Mouse (Mus musculus) forebrain, postnatal 0 days (tissue): ENCODE results near the gene Myo5c. TPM values are rescaled to one million over a fixed set of nuclear protein-coding genes. Genes with fewer than 3 reads are reported as not detected.

Experiments used
- ATAC-seq: fragments of 200-750 bp; cut with Nextera tagmentation; 2 replicates; pipeline ENCODE4 v1.8.0; 2017; ENCODE audit warnings: mild to moderate bottlenecking, moderate library complexity
- DNase-seq: peaks from one replicate; pipeline ENCODE4 v3.0.0-alpha.2; 2015
- H3K27ac ChIP-seq: fragments of 300-500 bp; sonication (generic); 2 replicates; pipeline ENCODE4 v1.5.1; 2014; ENCODE audit warnings: low read depth, mild to moderate bottlenecking, antibody characterized with exemption, low read length, moderate library complexity, mixed read lengths
- H3K27me3 ChIP-seq: fragments of 300-500 bp; sonication (generic); 2 replicates; pipeline ENCODE4 v1.6.1; 2014; ENCODE audit warnings: mild to moderate bottlenecking, low read length, mixed read lengths; ENCODE audit not compliant: insufficient read depth
- H3K36me3 ChIP-seq: fragments of 300-500 bp; sonication (generic); 2 replicates; pipeline ENCODE4 v1.6.1; 2014; ENCODE audit warnings: mild to moderate bottlenecking, moderate library complexity; ENCODE audit not compliant: insufficient read depth
- H3K4me1 ChIP-seq: fragments of 300-500 bp; sonication (generic); 2 replicates; pipeline ENCODE4 v1.6.1; 2014; ENCODE audit warnings: antibody characterized with exemption; ENCODE audit not compliant: insufficient read depth
- H3K4me2 ChIP-seq: fragments of 300-500 bp; sonication (generic); 2 replicates; pipeline ENCODE4 v1.6.1; 2014; ENCODE audit warnings: low read depth, mild to moderate bottlenecking, moderate library complexity
- H3K4me3 ChIP-seq: fragments of 300-500 bp; sonication (generic); 2 replicates; pipeline ENCODE4 v1.5.1; 2014; ENCODE audit warnings: low read depth, low read length, mixed read lengths
- H3K9ac ChIP-seq: fragments of 300-500 bp; sonication (generic); 2 replicates; pipeline ENCODE4 v1.6.1; 2014; ENCODE audit warnings: mild to moderate bottlenecking
- H3K9me3 ChIP-seq: fragments of 300-500 bp; sonication (generic); 2 replicates; pipeline ENCODE4 v1.6.1; 2016; ENCODE audit warnings: low read length
- CTCF ChIP-seq: sonication (generic); IDR thresholded peaks from 2 replicates; pipeline ENCODE4 v1.5.1; 2016; ENCODE audit warnings: antibody characterized with exemption, control low read depth, low read depth
- WGBS: fragments of 180-500 bp; shearing (Covaris S2); extraction: QIAGEN DNeasy Blood & Tissue Kit; methylation state at CpG from one replicate; pipeline ENCODE4 v1.1.7; 2014; 5-methylcytosine and 5-hydroxymethylcytosine counted together
- polyA plus RNA-seq: library from polyadenylated mRNA; unstranded; fragments of >200 nt; fragmentation: Nextera tagmentation; extraction: Ambion mirVana; gene quantifications from 2 replicates; pipeline ENCODE4 v1.2.1, GENCODE M21; 2015
- total RNA-seq: library from RNA; depleted of rRNA; stranded (reverse); fragments of >200 nt; gene quantifications from 2 replicates; pipeline ENCODE4 v1.2.3, GENCODE M21; 2014

Myo5c gene
- total and polyA plus RNA-seq, 2 experiments from 2014 or later = 0.10 to 0.16 TPM

DNA sequence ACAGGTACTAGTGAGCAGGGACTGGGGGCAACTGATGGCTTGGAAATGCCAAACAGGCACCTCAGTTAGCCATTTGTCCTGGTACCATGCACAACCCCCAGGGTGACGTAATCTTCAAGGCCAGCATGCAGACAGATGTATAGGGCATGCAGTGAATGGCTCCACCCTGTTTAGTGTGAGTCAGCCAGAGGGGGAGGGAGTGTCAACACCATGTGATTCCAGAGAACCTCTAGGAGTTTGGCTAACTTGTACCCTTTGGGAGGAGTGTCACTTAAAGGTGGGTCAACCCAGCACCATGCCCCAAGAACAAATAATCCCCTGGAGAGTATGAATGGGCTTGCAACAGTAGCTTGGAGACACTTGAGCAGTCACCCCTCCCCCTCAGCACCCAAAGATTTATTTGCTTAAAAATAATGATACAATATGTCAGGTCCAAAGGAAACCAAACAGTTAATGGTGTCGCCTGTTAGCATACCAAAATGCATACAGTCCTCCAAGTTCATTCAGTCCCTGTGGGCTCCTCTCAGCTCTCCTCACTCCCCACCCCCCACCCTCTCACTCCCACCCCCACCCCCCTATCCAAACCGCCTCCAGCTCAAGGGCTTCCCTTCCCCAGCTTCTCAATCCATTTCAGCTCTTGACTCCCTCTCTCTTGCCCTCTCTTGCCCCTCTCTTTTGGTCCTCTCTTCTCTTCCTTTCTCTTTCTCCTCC is 32.3 kb downstream of the Myo5c start:
- 41% methylated on average over 3 of the region's 3 CpGs for WGBS
- H3K4me2 ChIP-seq = no peak overlapping the region
- TF ChIP-seq CTCF = no peak
- no peaks in the 10 kb centered on the region for H3K36me3 ChIP-seq
- H3K9ac ChIP-seq = no peak overlapping the region
- DNase-seq (no peak), ATAC-seq (no peak)
- no peak overlapping the region for H3K4me3 ChIP-seq
- H3K4me1 ChIP-seq = peaks cover 4% of the 10 kb centered on the region; the same call in 1 of the 2 replicates
- no peaks in the 10 kb centered on the region for H3K9me3 ChIP-seq
- no peaks in the 10 kb centered on the region for H3K27me3 ChIP-seq
- no peak overlapping the region for H3K27ac ChIP-seq

GRCm38 (mm10) chr9:75267147-75267546 is 35.3 kb downstream of the Myo5c start:
- Histone ChIP-seq H3K9ac (no peak overlapping the region), H3K4me2 (no peak overlapping the region), H3K4me3 (no peak overlapping the region), H3K27me3 (no peaks in the 10 kb centered on the region), H3K27ac (no peak overlapping the region), H3K36me3 (no peaks in the 10 kb centered on the region), H3K4me1 (no peaks in the 10 kb centered on the region), H3K9me3 (no peaks in the 10 kb centered on the region)
- TF ChIP-seq CTCF = no peak
- DNase-seq = no peak
- ATAC-seq = no peak
- WGBS = 75% methylated on average over 6 of the region's 6 CpGs

GRCm38 (mm10) chr9:75270382-75270781 is 38.6 kb downstream of the Myo5c start:
- no peak overlapping the region for H3K27ac ChIP-seq

DNA sequence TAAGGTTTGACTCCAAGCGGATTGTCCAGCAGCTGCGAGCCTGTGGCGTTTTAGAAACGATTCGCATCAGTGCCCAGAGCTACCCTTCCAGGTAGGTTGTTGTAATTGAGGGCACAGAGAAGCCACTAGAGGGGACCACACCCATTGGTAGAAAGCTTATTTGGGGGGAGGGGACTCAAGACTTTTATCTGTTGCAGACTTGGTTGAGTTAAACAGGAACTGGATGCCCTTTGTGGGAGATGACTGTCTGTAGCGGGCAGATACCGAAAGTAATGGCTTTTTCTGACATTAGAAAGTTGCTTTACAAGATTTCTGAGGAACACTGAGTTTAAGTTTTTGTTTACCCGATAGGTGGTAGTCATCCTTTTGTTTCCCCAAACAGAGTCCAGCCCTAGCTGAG is 39.7 kb downstream of the Myo5c start:
- WGBS = 92% methylated on average over 8 of the region's 8 CpGs
- TF ChIP-seq CTCF = no peak
- Histone ChIP-seq H3K4me1 (no peaks in the 10 kb centered on the region), H3K9ac (no peak overlapping the region), H3K27ac (no peak overlapping the region), H3K4me2 (no peak overlapping the region), H3K9me3 (no peaks in the 10 kb centered on the region), H3K4me3 (no peak overlapping the region), H3K36me3 (no peaks in the 10 kb centered on the region), H3K27me3 (no peaks in the 10 kb centered on the region)
- no peak for ATAC-seq
- DNase-seq = no peak

More at GRCm38 (mm10) chr9:75270382-75270781, 38.6 kb downstream of the Myo5c start:
- no peaks in the 10 kb centered on the region for H3K4me1 ChIP-seq
- no peak overlapping the region for H3K4me3 ChIP-seq
- 74% methylated on average over 6 of the region's 6 CpGs for WGBS
- H3K36me3 ChIP-seq = no peaks in the 10 kb centered on the region
- no peaks in the 10 kb centered on the region for H3K9me3 ChIP-seq
- H3K4me2 ChIP-seq = no peak overlapping the region
- no peak for TF ChIP-seq CTCF
- DNase-seq = no peak
- no peaks in the 10 kb centered on the region for H3K27me3 ChIP-seq
- H3K9ac ChIP-seq = no peak overlapping the region
- no peak for ATAC-seq

DNA sequence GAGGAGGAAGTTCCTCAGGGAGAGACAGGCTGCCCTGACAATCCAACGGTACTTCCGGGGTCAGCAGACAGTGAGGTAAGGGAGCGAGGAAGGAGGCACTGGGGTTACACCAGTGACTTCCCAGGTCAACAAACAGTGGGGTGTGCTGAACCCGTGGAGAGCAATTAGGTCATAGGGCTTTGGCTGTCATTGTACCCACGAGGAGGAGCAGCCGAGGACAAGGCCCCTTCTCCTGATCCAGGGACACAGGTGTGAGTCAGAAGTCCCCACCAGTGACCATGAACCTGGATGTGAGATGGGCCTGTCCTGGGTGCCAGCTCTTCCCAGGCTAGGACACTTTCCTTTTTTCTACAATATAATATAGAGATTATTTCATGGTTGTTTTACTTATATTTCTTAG is 41.8 kb downstream of the Myo5c start:
- Histone ChIP-seq H3K9ac (no peak overlapping the region), H3K9me3 (no peaks in the 10 kb centered on the region), H3K4me2 (no peak overlapping the region), H3K4me1 (no peaks in the 10 kb centered on the region), H3K4me3 (no peak overlapping the region), H3K27me3 (no peaks in the 10 kb centered on the region), H3K27ac (no peak overlapping the region), H3K36me3 (no peaks in the 10 kb centered on the region)
- 80% methylated on average over 6 of the region's 6 CpGs for WGBS
- DNase-seq (no peak), ATAC-seq (no peak)
- no peak for TF ChIP-seq CTCF

GRCm38 (mm10) chr9:75274486-75274885 is 42.7 kb downstream of the Myo5c start:
- WGBS = 97% methylated on average over 5 of the region's 5 CpGs
- no peak for DNase-seq
- Histone ChIP-seq H3K9ac (no peak overlapping the region), H3K27ac (no peak overlapping the region), H3K4me1 (no peaks in the 10 kb centered on the region), H3K27me3 (no peaks in the 10 kb centered on the region), H3K4me3 (no peak overlapping the region), H3K36me3 (no peaks in the 10 kb centered on the region), H3K9me3 (no peaks in the 10 kb centered on the region), H3K4me2 (no peak overlapping the region)
- no peak for TF ChIP-seq CTCF
- no peak for ATAC-seq

DNA sequence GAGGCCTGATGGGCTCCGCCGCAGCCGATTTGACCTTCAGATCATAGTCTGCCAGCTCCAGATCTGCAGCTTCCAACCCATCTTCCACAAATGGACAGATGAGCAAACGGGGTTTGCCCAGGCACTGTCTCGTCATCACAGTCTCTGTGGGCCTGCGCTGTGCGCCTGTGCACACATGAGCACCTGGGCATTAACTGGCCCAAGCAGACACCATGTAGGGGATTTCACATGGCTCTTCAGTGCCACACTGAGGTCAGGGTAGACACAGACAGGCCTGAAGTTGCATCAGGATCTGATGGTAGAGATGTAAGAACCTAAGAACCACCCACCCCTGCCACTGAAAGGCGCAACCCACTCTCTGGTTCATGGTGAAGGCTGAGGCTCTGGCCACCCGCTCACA is 43.2 kb downstream of the Myo5c start:
- H3K36me3 ChIP-seq = no peaks in the 10 kb centered on the region
- WGBS = 96% methylated on average over 9 of the region's 9 CpGs

More for the DNA sequence above, 43.2 kb downstream of the Myo5c start:
- no peaks in the 10 kb centered on the region for H3K4me1 ChIP-seq
- no peak overlapping the region for H3K4me3 ChIP-seq
- DNase-seq (no peak), ATAC-seq (no peak)
- H3K4me2 ChIP-seq = no peak overlapping the region
- H3K9ac ChIP-seq = no peak overlapping the region
- H3K27ac ChIP-seq = no peak overlapping the region
- no peak for TF ChIP-seq CTCF
- H3K9me3 ChIP-seq = no peaks in the 10 kb centered on the region
- no peaks in the 10 kb centered on the region for H3K27me3 ChIP-seq
